Comparison of ENCODE assay signal across 1 mouse cellular context in the genomic region with DNA sequence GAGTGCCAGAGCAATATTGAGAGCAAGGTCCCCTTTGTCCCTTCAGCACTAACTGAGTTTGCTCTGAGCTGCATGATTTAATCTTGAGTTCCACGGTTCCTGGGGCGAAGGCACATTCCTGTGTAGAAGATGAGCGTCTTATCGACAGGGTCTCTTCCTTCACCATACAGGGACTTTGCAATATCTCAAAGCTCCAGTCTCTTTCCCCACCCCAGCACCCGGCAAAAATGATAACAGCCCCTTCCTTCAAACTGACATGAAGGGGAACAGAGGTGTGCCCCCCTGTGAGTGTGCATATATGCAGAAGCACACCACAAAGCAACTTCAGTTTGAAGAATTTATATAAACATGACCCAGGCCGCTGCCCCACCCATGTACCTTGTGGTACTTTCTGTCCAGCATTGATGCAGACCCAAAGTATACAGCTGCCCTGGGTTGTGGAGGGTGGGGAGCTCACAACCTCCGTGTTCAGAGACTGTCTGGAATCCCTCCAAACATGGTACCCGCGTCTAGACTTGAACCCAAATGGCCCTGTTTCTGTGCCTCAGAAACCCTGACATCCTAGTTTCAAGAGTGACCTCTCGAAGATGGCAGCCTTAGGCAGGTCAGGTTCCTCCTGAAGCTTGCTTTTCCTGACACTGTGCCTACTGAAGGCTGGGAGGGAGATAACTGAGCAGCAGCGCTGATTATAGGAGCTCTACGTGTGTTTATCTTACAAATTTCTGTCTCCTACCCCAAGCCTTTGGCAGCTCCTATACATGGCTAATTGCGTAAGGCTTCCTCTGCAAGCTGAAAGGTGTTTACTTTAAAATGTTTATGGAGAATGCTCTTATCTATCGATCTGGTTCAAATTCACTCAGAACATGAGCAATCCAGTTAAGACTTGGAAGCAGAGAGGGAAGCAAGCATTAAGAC.
TF ChIP-seq lines count a peak whose summit lies in the region.

No protein-coding gene starts in this region.

TF ChIP-seq in MEL, 35 proteins besides CTCF, POLR2A, EP300 and RAD21 (continued from another document):
- no peak; the same call in 1 of the 2 replicates for TF ChIP-seq POLR2AphosphoS2 (IDR thresholded peaks at IDR 0.05; ENCODE audit: low read length)
- TF ChIP-seq GABPA (IDR thresholded peaks at IDR 0.05; ENCODE audit: low read depth, low read length): peak; percentile 69; the same call in 1 of the 2 replicates
- no peak for TF ChIP-seq ZC3H11A (IDR thresholded peaks at IDR 0.05; ENCODE audit: low read depth, low read length)
- TF ChIP-seq TCF12 (IDR thresholded peaks at IDR 0.05; ENCODE audit: low read depth, low read length): peak; percentile 99
- TF ChIP-seq CHD1 (IDR thresholded peaks at IDR 0.05; ENCODE audit: low read depth, low read length): no peak
- TF ChIP-seq TAL1 (IDR thresholded peaks at IDR 0.05; ENCODE audit: low read length): peak; percentile 90
- peak; percentile 96 for TF ChIP-seq MAZ (IDR thresholded peaks at IDR 0.05; ENCODE audit: low read depth, low read length)
- TF ChIP-seq KAT2A (conservative IDR thresholded peaks at IDR 0.05; ENCODE audit: low read depth, low read length): no peak
- no peak for TF ChIP-seq UBTF (IDR thresholded peaks at IDR 0.05; ENCODE audit: borderline replicate concordance, insufficient read depth, low read depth, low read length)
- peak; percentile 81 for TF ChIP-seq ZMIZ1 (IDR thresholded peaks at IDR 0.05; ENCODE audit: low read depth, low read length)
- peak; percentile 98 for TF ChIP-seq GATA1 (IDR thresholded peaks at IDR 0.05; ENCODE audit: low read depth, low read length)
- TF ChIP-seq MEF2A (IDR thresholded peaks at IDR 0.05; ENCODE audit: extremely low read depth, insufficient replicate concordance, low read depth, low read length, poor library complexity, severe bottlenecking): 0 out of 2 replicates have a peak, but pooled peaks have one; percentile 37
- no peak for TF ChIP-seq SMC3 (IDR thresholded peaks at IDR 0.05; ENCODE audit: low read depth, low read length)
- no peak for TF ChIP-seq ZNF384 (IDR thresholded peaks at IDR 0.05; ENCODE audit: low read depth, low read length)
- TF ChIP-seq ELF1 (IDR thresholded peaks at IDR 0.05; ENCODE audit: low read depth, low read length): peak; percentile 45; the same call in 1 of the 2 replicates
- TF ChIP-seq MXI1 (IDR thresholded peaks at IDR 0.05; ENCODE audit: low read depth, low read length): peak; percentile 61
- peak; percentile 80 for TF ChIP-seq RCOR1 (IDR thresholded peaks at IDR 0.05; ENCODE audit: low read depth, low read length)
- no peak for TF ChIP-seq ZKSCAN1 (IDR thresholded peaks at IDR 0.05; ENCODE audit: low read depth, low read length)
- peak; percentile 83 for TF ChIP-seq MYC (IDR thresholded peaks at IDR 0.05; ENCODE audit: low read depth, low read length)
- peak; percentile 86 for TF ChIP-seq JUND (IDR thresholded peaks at IDR 0.05; ENCODE audit: low read depth, low read length)
- no peak for TF ChIP-seq USF1 (IDR thresholded peaks at IDR 0.05; ENCODE audit: low read depth, low read length)
